Mouse (Mus musculus): Measurements from ENCODE around the gene Pmepa1. TPM values are rescaled to one million over a fixed set of nuclear protein-coding genes. Genes with fewer than 3 reads are reported as not detected.
A peak's percentile ranks its signal among the peaks of the same experiment; 100 is the strongest.

Pmepa1 gene
- 5.3 and 6.5 TPM in 2 replicates for polyA plus RNA-seq (2014; fragmentation: Nextera tagmentation; extraction: Ambion mirVana)

GRCm38 (mm10) chr2:173276409-173276808, at the start of gene Pmepa1:
Pmepa1 (minus strand) TSS chr2:173276533.
- Histone ChIP-seq H3K4me3 (ENCODE audit: control insufficient read depth in 1 of 2, insufficient read depth in 1 of 2, low read depth in 1 of 2, low read length in 2 of 2) (peak within 1 kb of the TSS; percentile 82 to 94), H3K4me1 (ENCODE audit: control insufficient read depth in 2 of 2, insufficient read depth in 2 of 2, low read length in 2 of 2) (peaks cover 28 to 33% of the 10 kb centered on the region in 2 experiments), H3K9ac (ENCODE audit: low read length) (peak within 1 kb of the TSS; percentile 99), H3K27me3 (ENCODE audit: control insufficient read depth, insufficient read depth, low read length) (no peaks in the 10 kb centered on the region), H3K4me2 (ENCODE audit: low read length) (peak within 1 kb of the TSS; percentile 83), H3K36me3 (ENCODE audit: control insufficient read depth, insufficient read depth, low read length) (no peaks in the 10 kb centered on the region), H3K27ac (replicated peaks in 1 of 2; ENCODE audit: control insufficient read depth in 1 of 2, insufficient read depth in 1 of 2, low read depth in 2 of 2, low read length in 2 of 2) (peak within 1 kb of the TSS; percentile 91 to 97), H3K9me3 (ENCODE audit: control insufficient read depth, low read length) (no peaks in the 10 kb centered on the region)
- peak; percentile 91 for ATAC-seq (ENCODE audit: insufficient number of reproducible peaks, insufficient read depth, low FRiP score, low read depth)
- WGBS, result 0% methylated on average over 52 of the region's 61 CpGs

DNA sequence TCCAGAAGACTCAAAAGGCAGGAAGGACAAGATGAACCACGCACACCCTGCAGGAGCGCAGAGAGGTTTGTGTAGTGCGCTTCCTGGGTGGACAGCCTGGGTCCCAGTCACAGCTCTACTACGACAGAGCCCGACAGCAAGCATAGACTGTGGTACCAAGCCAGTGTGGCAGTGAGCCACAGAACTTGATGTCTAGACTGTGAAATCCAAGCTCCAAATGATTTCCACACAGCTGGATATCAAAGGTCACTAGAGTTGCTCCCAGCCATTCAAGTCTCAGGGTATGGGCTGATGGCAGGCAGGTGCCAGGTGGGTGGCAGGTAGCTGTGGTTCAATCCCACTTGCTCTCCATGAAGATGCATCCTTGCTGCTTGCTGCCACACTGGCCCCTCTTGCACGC, 45.4 kb upstream of the Pmepa1 start:
- WGBS, result 86% methylated on average over 6 of the region's 6 CpGs
- ATAC-seq (ENCODE audit: insufficient number of reproducible peaks, insufficient read depth, low FRiP score, low read depth), result no peak
- Histone ChIP-seq H3K27ac (replicated peaks in 1 of 2; ENCODE audit: control insufficient read depth in 1 of 2, insufficient read depth in 1 of 2, low read depth in 2 of 2, low read length in 2 of 2) (no peak overlapping the region), H3K27me3 (ENCODE audit: control insufficient read depth, insufficient read depth, low read length) (no peaks in the 10 kb centered on the region), H3K9ac (ENCODE audit: low read length) (no peak overlapping the region), H3K4me1 (ENCODE audit: control insufficient read depth in 2 of 2, insufficient read depth in 2 of 2, low read length in 2 of 2) (no peaks in the 10 kb centered on the region), H3K4me2 (ENCODE audit: low read length) (no peak overlapping the region), H3K9me3 (ENCODE audit: control insufficient read depth, low read length) (no peaks in the 10 kb centered on the region), H3K36me3 (ENCODE audit: control insufficient read depth, insufficient read depth, low read length) (no peaks in the 10 kb centered on the region), H3K4me3 (ENCODE audit: control insufficient read depth in 1 of 2, insufficient read depth in 1 of 2, low read depth in 1 of 2, low read length in 2 of 2) (no peak overlapping the region)

GRCm38 (mm10) chr2:173321194-173321593, 44.9 kb upstream of the Pmepa1 start:
- no peak overlapping the region for H3K27ac ChIP-seq (replicated peaks in 1 of 2; ENCODE audit: control insufficient read depth in 1 of 2, insufficient read depth in 1 of 2, low read depth in 2 of 2, low read length in 2 of 2)
- no peak for ATAC-seq (ENCODE audit: insufficient number of reproducible peaks, insufficient read depth, low FRiP score, low read depth)
- no peak overlapping the region for H3K4me2 ChIP-seq (ENCODE audit: low read length)
- no peaks in the 10 kb centered on the region for H3K9me3 ChIP-seq (ENCODE audit: control insufficient read depth, low read length)
- H3K9ac ChIP-seq (ENCODE audit: low read length), result no peak overlapping the region
- no peaks in the 10 kb centered on the region for H3K36me3 ChIP-seq (ENCODE audit: control insufficient read depth, insufficient read depth, low read length)
- WGBS, result 69% methylated on average over 2 of the region's 2 CpGs
- no peaks in the 10 kb centered on the region for H3K4me1 ChIP-seq (ENCODE audit: control insufficient read depth in 2 of 2, insufficient read depth in 2 of 2, low read length in 2 of 2)
- H3K27me3 ChIP-seq (ENCODE audit: control insufficient read depth, insufficient read depth, low read length), result no peaks in the 10 kb centered on the region
- H3K4me3 ChIP-seq (ENCODE audit: control insufficient read depth in 1 of 2, insufficient read depth in 1 of 2, low read depth in 1 of 2, low read length in 2 of 2), result no peak overlapping the region

DNA sequence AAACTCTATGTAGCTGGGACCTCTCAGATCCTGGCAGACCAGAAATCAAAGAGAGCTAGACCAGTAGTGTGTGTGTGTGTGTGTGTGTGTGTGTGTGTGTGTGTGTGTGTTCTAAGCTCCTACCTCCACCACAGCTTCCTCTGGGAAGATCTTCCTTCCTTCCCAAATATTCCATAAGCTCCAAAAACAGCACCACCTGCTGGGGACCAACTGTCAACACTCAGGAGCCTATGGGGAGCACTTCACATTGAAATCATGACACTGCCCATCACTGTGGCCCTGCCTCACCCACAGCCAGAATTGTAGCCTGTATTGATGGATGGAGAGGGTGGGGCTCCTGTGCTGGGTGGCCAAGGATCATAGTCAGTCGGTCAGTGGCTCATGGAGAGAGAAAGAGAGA, 38.0 kb upstream of the Pmepa1 start:
- no peak overlapping the region for H3K4me2 ChIP-seq (ENCODE audit: low read length)
- H3K9me3 ChIP-seq (ENCODE audit: control insufficient read depth, low read length), result no peaks in the 10 kb centered on the region
- H3K4me3 ChIP-seq (ENCODE audit: control insufficient read depth in 1 of 2, insufficient read depth in 1 of 2, low read depth in 1 of 2, low read length in 2 of 2), result no peak overlapping the region
- H3K27ac ChIP-seq (replicated peaks in 1 of 2; ENCODE audit: control insufficient read depth in 1 of 2, insufficient read depth in 1 of 2, low read depth in 2 of 2, low read length in 2 of 2), result no peak overlapping the region
- H3K36me3 ChIP-seq (ENCODE audit: control insufficient read depth, insufficient read depth, low read length), result no peaks in the 10 kb centered on the region
- no peak overlapping the region for H3K9ac ChIP-seq (ENCODE audit: low read length)
- no peaks in the 10 kb centered on the region for H3K27me3 ChIP-seq (ENCODE audit: control insufficient read depth, insufficient read depth, low read length)
- H3K4me1 ChIP-seq (ENCODE audit: control insufficient read depth in 2 of 2, insufficient read depth in 2 of 2, low read length in 2 of 2), result no peaks in the 10 kb centered on the region
- WGBS, result no CpG with 5 or more reads among the region's 1 CpGs
- ATAC-seq (ENCODE audit: insufficient number of reproducible peaks, insufficient read depth, low FRiP score, low read depth), result no peak

DNA sequence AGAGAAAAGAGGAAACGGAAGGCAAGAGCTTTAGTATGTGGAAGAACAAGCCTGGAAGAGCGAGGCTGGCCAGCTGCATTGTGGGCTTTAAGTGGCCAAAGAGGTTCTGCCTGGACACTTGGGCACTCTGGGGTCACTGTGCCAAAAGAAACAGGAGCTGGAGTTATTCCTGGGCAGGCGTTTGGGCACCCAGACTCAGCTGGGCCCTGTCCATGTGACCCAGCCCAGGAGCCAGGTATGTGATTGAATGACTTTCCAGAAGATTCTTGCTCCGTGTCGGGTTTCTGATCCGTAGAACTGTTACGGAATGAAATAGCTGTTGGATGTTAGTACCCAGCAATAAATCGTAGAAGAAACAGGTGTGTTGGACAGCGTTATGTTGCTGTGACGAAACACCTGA, 32.2 kb upstream of the Pmepa1 start:
- Histone ChIP-seq H3K27ac (replicated peaks in 1 of 2; ENCODE audit: control insufficient read depth in 1 of 2, insufficient read depth in 1 of 2, low read depth in 2 of 2, low read length in 2 of 2) (no peak overlapping the region), H3K4me1 (ENCODE audit: control insufficient read depth in 2 of 2, insufficient read depth in 2 of 2, low read length in 2 of 2) (peaks cover 14 to 21% of the 10 kb centered on the region in 2 experiments), H3K4me3 (ENCODE audit: control insufficient read depth in 1 of 2, insufficient read depth in 1 of 2, low read depth in 1 of 2, low read length in 2 of 2) (no peak overlapping the region), H3K9me3 (ENCODE audit: control insufficient read depth, low read length) (no peaks in the 10 kb centered on the region), H3K27me3 (ENCODE audit: control insufficient read depth, insufficient read depth, low read length) (no peaks in the 10 kb centered on the region), H3K4me2 (ENCODE audit: low read length) (no peak overlapping the region), H3K9ac (ENCODE audit: low read length) (no peak overlapping the region), H3K36me3 (ENCODE audit: control insufficient read depth, insufficient read depth, low read length) (no peaks in the 10 kb centered on the region)
- 90% methylated on average over 10 of the region's 10 CpGs for WGBS
- ATAC-seq (ENCODE audit: insufficient number of reproducible peaks, insufficient read depth, low FRiP score, low read depth), result no peak

- no peak for ATAC-seq (ENCODE audit: insufficient number of reproducible peaks, insufficient read depth, low FRiP score, low read depth)
- 32% methylated on average over 4 of the region's 4 CpGs for WGBS
- H3K27ac ChIP-seq (replicated peaks in 1 of 2; ENCODE audit: control insufficient read depth in 1 of 2, insufficient read depth in 1 of 2, low read depth in 2 of 2, low read length in 2 of 2), result peak overlapping the region; percentile 72 to 85
- no peak overlapping the region for H3K4me3 ChIP-seq (ENCODE audit: control insufficient read depth in 1 of 2, insufficient read depth in 1 of 2, low read depth in 1 of 2, low read length in 2 of 2)
- 0 out of 2 replicates have a peak overlapping the region, but pooled peaks have one; percentile 28 for H3K9ac ChIP-seq (ENCODE audit: low read length)
- no peaks in the 10 kb centered on the region for H3K36me3 ChIP-seq (ENCODE audit: control insufficient read depth, insufficient read depth, low read length)
- H3K4me1 ChIP-seq (ENCODE audit: control insufficient read depth in 2 of 2, insufficient read depth in 2 of 2, low read length in 2 of 2), result peaks cover 14 to 21% of the 10 kb centered on the region in 2 experiments
- H3K4me2 ChIP-seq (ENCODE audit: low read length), result peak overlapping the region; percentile 56
- no peaks in the 10 kb centered on the region for H3K9me3 ChIP-seq (ENCODE audit: control insufficient read depth, low read length)
- no peaks in the 10 kb centered on the region for H3K27me3 ChIP-seq (ENCODE audit: control insufficient read depth, insufficient read depth, low read length)
Measured at GRCm38 (mm10) chr2:173307984-173308383, 31.7 kb upstream of the Pmepa1 start.

- peaks cover 14 to 21% of the 10 kb centered on the region in 2 experiments for H3K4me1 ChIP-seq (ENCODE audit: control insufficient read depth in 2 of 2, insufficient read depth in 2 of 2, low read length in 2 of 2)
- peak overlapping the region; percentile 85 to 86 for H3K27ac ChIP-seq (replicated peaks in 1 of 2; ENCODE audit: control insufficient read depth in 1 of 2, insufficient read depth in 1 of 2, low read depth in 2 of 2, low read length in 2 of 2)
- H3K4me3 ChIP-seq (ENCODE audit: control insufficient read depth in 1 of 2, insufficient read depth in 1 of 2, low read depth in 1 of 2, low read length in 2 of 2), result 0 out of 4 replicates have a peak overlapping the region, but pooled peaks of 1 of the 2 experiments have one; percentile 14
- 0% methylated on average over 15 of the region's 18 CpGs for WGBS
- ATAC-seq (ENCODE audit: insufficient number of reproducible peaks, insufficient read depth, low FRiP score, low read depth), result peak; percentile 84
- 0 out of 2 replicates have a peak overlapping the region, but pooled peaks have one; percentile 14 for H3K9ac ChIP-seq (ENCODE audit: low read length)
- no peaks in the 10 kb centered on the region for H3K27me3 ChIP-seq (ENCODE audit: control insufficient read depth, insufficient read depth, low read length)
- H3K36me3 ChIP-seq (ENCODE audit: control insufficient read depth, insufficient read depth, low read length), result no peaks in the 10 kb centered on the region
- H3K4me2 ChIP-seq (ENCODE audit: low read length), result peak overlapping the region; percentile 56
- H3K9me3 ChIP-seq (ENCODE audit: control insufficient read depth, low read length), result no peaks in the 10 kb centered on the region
Measured at GRCm38 (mm10) chr2:173307561-173307960, 31.2 kb upstream of the Pmepa1 start.
